In genomic region chr5:43806340-43806739, GRCm38 (mm10) we compare ENCODE assay signal across 23 mouse cellular contexts. TPM values are rescaled to one million over a fixed set of nuclear protein-coding genes. Genes with fewer than 3 reads are reported as not detected.
A peak's percentile ranks its signal among the peaks of the same experiment; 100 is the strongest.
DNase-seq lines count a peak whose midpoint lies in the region; ATAC-seq and TF ChIP-seq lines count a peak whose summit lies in the region.
"Had no signal": no experiment of that assay in that cellular context is flagged by ENCODE, and none has a peak within 500 bp of the region (broad histone marks: within the 10 kb centered on the region; RNA-seq: fewer than 3 reads in every experiment).

No protein-coding gene starts in this region.

- TF ChIP-seq EP300 in stomach, postnatal 0 days (optimal IDR thresholded peaks at IDR 0.05), result no peak

- no peak for DNase-seq in hindbrain, embryonic 10.5 days (ENCODE audit: low spot score)
- no peak for DNase-seq in stomach, postnatal 0 days (ENCODE audit: low spot score)
- no peak for DNase-seq in kidney, postnatal 14 days
- DNase-seq: adrenal gland, adult 2 months; adrenal gland, postnatal 10 days; adrenal gland, postnatal 25 days; cerebellum, adult 11 months; cerebellum, adult 18-20 months; cerebellum, adult 8-10 months; cerebellum, adult 9-11 months; cerebellum, postnatal 14 days; cerebellum, postnatal 36 days; embryo, embryonic 11 days had no signal

- H3K27me3 ChIP-seq in hindbrain, embryonic 10.5 days (ENCODE audit: insufficient read depth, poor library complexity, severe bottlenecking), result peaks cover 22% of the 10 kb centered on the region
- H3K27me3 ChIP-seq in hindbrain, embryonic 13.5 days, result no peaks in the 10 kb centered on the region
- H3K27me3 ChIP-seq in intestine, postnatal 0 days (replicated peaks; ENCODE audit: control insufficient read depth, insufficient read depth, low read length), result no peaks in the 10 kb centered on the region
- H3K27me3 ChIP-seq in stomach, postnatal 0 days (ENCODE audit: control insufficient read depth, insufficient read depth, low read length), result no peaks in the 10 kb centered on the region
- H3K27me3 ChIP-seq: embryonic facial prominence, embryonic 13.5 days; embryonic facial prominence, embryonic 15.5 days had no signal

- no peaks in the 10 kb centered on the region; the same call in 1 of the 2 replicates for H3K4me1 ChIP-seq in hindbrain, embryonic 10.5 days (replicated peaks)
- peaks cover 3% of the 10 kb centered on the region; the same call in 1 of the 2 replicates for H3K4me1 ChIP-seq in hindbrain, embryonic 13.5 days (replicated peaks)
- H3K4me1 ChIP-seq in intestine, postnatal 0 days (replicated peaks; ENCODE audit: control insufficient read depth, insufficient read depth, low read length), result 0 out of 2 replicates have a peak, but pooled peaks cover 11% of the 10 kb centered on the region
- no peaks in the 10 kb centered on the region for H3K4me1 ChIP-seq in stomach, postnatal 0 days (replicated peaks; ENCODE audit: control insufficient read depth, insufficient read depth)
- H3K4me1 ChIP-seq: embryonic facial prominence, embryonic 13.5 days; embryonic facial prominence, embryonic 15.5 days; forebrain, embryonic 12.5 days had no signal

- ATAC-seq in hindbrain, embryonic 13.5 days (ENCODE audit: low FRiP score), result no peak
- peak; percentile 72 for ATAC-seq in intestine, postnatal 0 days
- ATAC-seq in stomach, postnatal 0 days (ENCODE audit: low FRiP score, low TSS enrichment), result peak; percentile 77
- ATAC-seq: forebrain, embryonic 14.5 days; forebrain, embryonic 16.5 days had no signal

- WGBS in hindbrain, embryonic 10.5 days, result 94% methylated on average over 7 of the region's 7 CpGs
- 93% methylated on average over 7 of the region's 7 CpGs for WGBS in hindbrain, embryonic 13.5 days
- WGBS in intestine, postnatal 0 days, result 66% methylated on average over 7 of the region's 7 CpGs
- 82% methylated on average over 7 of the region's 7 CpGs for WGBS in stomach, postnatal 0 days

- H3K4me3 ChIP-seq in hindbrain, embryonic 10.5 days, result no peak overlapping the region
- H3K4me3 ChIP-seq in hindbrain, embryonic 13.5 days, result no peak overlapping the region
- H3K4me3 ChIP-seq in intestine, postnatal 0 days (ENCODE audit: low read depth, low read length), result no peak overlapping the region
- no peak overlapping the region for H3K4me3 ChIP-seq in stomach, postnatal 0 days (ENCODE audit: low read depth, low read length)
- H3K4me3 ChIP-seq: embryonic facial prominence, embryonic 13.5 days; embryonic facial prominence, embryonic 15.5 days; erythroblast, embryonic 14.5 days; forebrain, embryonic 10.5 days; forebrain, embryonic 12.5 days had no signal

- H3K27ac ChIP-seq in hindbrain, embryonic 10.5 days, result 0 out of 2 replicates have a peak overlapping the region, but pooled peaks have one; percentile 35
- no peak overlapping the region for H3K27ac ChIP-seq in hindbrain, embryonic 13.5 days
- H3K27ac ChIP-seq in intestine, postnatal 0 days (ENCODE audit: low read depth, low read length), result no peak overlapping the region
- H3K27ac ChIP-seq in stomach, postnatal 0 days (replicated peaks), result no peak overlapping the region
- H3K27ac ChIP-seq: embryonic facial prominence, embryonic 13.5 days; embryonic facial prominence, embryonic 15.5 days; forebrain, embryonic 10.5 days; forebrain, embryonic 12.5 days had no signal

- TF ChIP-seq CTCF in intestine, postnatal 0 days (IDR thresholded peaks at IDR 0.05; ENCODE audit: low read depth), result no peak
- no peak for TF ChIP-seq CTCF in stomach, postnatal 0 days (IDR thresholded peaks at IDR 0.05; ENCODE audit: low read depth)

- no peak overlapping the region for H3K9ac ChIP-seq in hindbrain, embryonic 13.5 days
- H3K9ac ChIP-seq in intestine, postnatal 0 days (ENCODE audit: low read depth, low read length), result no peak overlapping the region
- H3K9ac ChIP-seq in stomach, postnatal 0 days (ENCODE audit: low read length), result no peak overlapping the region
- H3K9ac ChIP-seq: embryonic facial prominence, embryonic 13.5 days; embryonic facial prominence, embryonic 15.5 days; forebrain, embryonic 12.5 days had no signal

- H3K36me3 ChIP-seq in hindbrain, embryonic 10.5 days, result no peaks in the 10 kb centered on the region
- H3K36me3 ChIP-seq in hindbrain, embryonic 13.5 days, result no peaks in the 10 kb centered on the region
- H3K36me3 ChIP-seq in intestine, postnatal 0 days (ENCODE audit: control insufficient read depth, insufficient read depth), result no peaks in the 10 kb centered on the region
- H3K36me3 ChIP-seq in stomach, postnatal 0 days (ENCODE audit: control insufficient read depth, insufficient read depth, low read length), result no peaks in the 10 kb centered on the region
- H3K36me3 ChIP-seq: embryonic facial prominence, embryonic 13.5 days; embryonic facial prominence, embryonic 15.5 days; forebrain, embryonic 10.5 days; forebrain, embryonic 12.5 days had no signal

- no peaks in the 10 kb centered on the region for H3K9me3 ChIP-seq in hindbrain, embryonic 10.5 days
- H3K9me3 ChIP-seq in hindbrain, embryonic 13.5 days, result no peaks in the 10 kb centered on the region
- no peaks in the 10 kb centered on the region for H3K9me3 ChIP-seq in intestine, postnatal 0 days (ENCODE audit: control insufficient read depth)
- H3K9me3 ChIP-seq in stomach, postnatal 0 days (ENCODE audit: control insufficient read depth, low read length), result no peaks in the 10 kb centered on the region
- H3K9me3 ChIP-seq: embryonic facial prominence, embryonic 13.5 days; embryonic facial prominence, embryonic 15.5 days; forebrain, embryonic 10.5 days; forebrain, embryonic 12.5 days had no signal

- no peak overlapping the region for H3K4me2 ChIP-seq in hindbrain, embryonic 13.5 days
- H3K4me2 ChIP-seq in intestine, postnatal 0 days (replicated peaks; ENCODE audit: low read depth), result no peak overlapping the region
- H3K4me2 ChIP-seq in stomach, postnatal 0 days (replicated peaks; ENCODE audit: low read depth), result no peak overlapping the region
- H3K4me2 ChIP-seq: embryonic facial prominence, embryonic 13.5 days; embryonic facial prominence, embryonic 15.5 days; forebrain, embryonic 12.5 days had no signal

RNA-seq across cellular contexts. Expression of gene Bst1, which starts 12.3 kb away (rescaled TPM):
- polyA plus RNA-seq in hindbrain, embryonic 10.5 days (2016; fragmentation: Nextera tagmentation; extraction: Ambion mirVana), result 0.14 TPM in 1 of 2 replicates, not detected in the other
- polyA plus RNA-seq in hindbrain, embryonic 13.5 days (2015; fragmentation: Nextera tagmentation; extraction: Ambion mirVana), result not detected in 2 replicates
- polyA plus RNA-seq in intestine, postnatal 0 days (2015; fragmentation: Nextera tagmentation; extraction: Ambion mirVana), result 142 and 144 TPM in 2 replicates
- 3.6 and 4.4 TPM in 2 replicates for polyA plus RNA-seq in stomach, postnatal 0 days (2015; fragmentation: Nextera tagmentation; extraction: Ambion mirVana)
- polyA plus RNA-seq: C2C12; embryonic facial prominence, embryonic 13.5 days; erythroblast, embryonic 14.5 days; forebrain, embryonic 12.5 days; forebrain, embryonic 14.5 days; forebrain, embryonic 16.5 days had no signal

RNA-seq across cellular contexts. Expression of gene Fbxl5, which starts 15.1 kb away (rescaled TPM):
- 47.5 and 52.3 TPM in 2 replicates for polyA plus RNA-seq in hindbrain, embryonic 10.5 days (2016; fragmentation: Nextera tagmentation; extraction: Ambion mirVana)
- polyA plus RNA-seq in hindbrain, embryonic 13.5 days (2015; fragmentation: Nextera tagmentation; extraction: Ambion mirVana), result 69.7 and 70.5 TPM in 2 replicates
- polyA plus RNA-seq in intestine, postnatal 0 days (2015; fragmentation: Nextera tagmentation; extraction: Ambion mirVana), result 93.6 and 108 TPM in 2 replicates
- 44.0 and 45.7 TPM in 2 replicates for polyA plus RNA-seq in stomach, postnatal 0 days (2015; fragmentation: Nextera tagmentation; extraction: Ambion mirVana)

Comparison
In these comparisons a context has a peak if more than half of its experiments do, and no peak if none do; other contexts are left out.
1. RNA of gene Bst1, which starts 12.3 kb away (polyA plus RNA-seq): 142 to 144 TPM in intestine, postnatal 0 days; 3.6 to 4.4 TPM in stomach, postnatal 0 days, 0.14 TPM in hindbrain, embryonic 10.5 days and not detected in hindbrain, embryonic 13.5 days; every median in the first group is over 10 times any median in the second.